Mouse (Mus musculus) left cerebral cortex, postnatal 10 days (tissue): ENCODE data around the gene Spocd1. TPM values are rescaled to one million over a fixed set of nuclear protein-coding genes. Genes with fewer than 3 reads are reported as not detected.
A peak's percentile ranks its signal among the peaks of the same experiment; 100 is the strongest.

Experiments
- DNase-seq, 2 experiments: peaks; one replicate each; pipeline ENCODE4 v3.0.0; 2021 to 2022; ENCODE audit warnings: low spot score in 2 of 2, mixed read lengths in 1 of 2; ENCODE audit errors: extremely low spot score in 1 of 2
- intact Hi-C: fragments of 180-260 bp; cut with DNase I; formaldehyde crosslinking; loops from one replicate; pipeline ENCODE4 v1.15.1; 2025
- total RNA-seq, 2 experiments: library from RNA; stranded (reverse); gene quantifications; 2 replicates each; pipeline ENCODE4 v1.2.3; 2021

Spocd1 gene
- total RNA-seq, 2 experiments from 2014 or later, result 0.24 TPM; not detected in 1

GRCm38 (mm10) chr4:129993944-129994695, 65.1 kb downstream of the Spocd1 start:
- peak in 1 of 2 experiments; percentile 79 for DNase-seq
- intact Hi-C loops, result no loop called here

GRCm38 (mm10) chr4:129994728-129995127, 65.7 kb downstream of the Spocd1 start:
- DNase-seq, result no peak
- intact Hi-C loops, result no loop called here

GRCm38 (mm10) chr4:129995255-129995654, 66.2 kb downstream of the Spocd1 start:
- DNase-seq, result no peak
- intact Hi-C loops, result no loop called here

GRCm38 (mm10) chr4:129996015-129996414, 67.0 kb downstream of the Spocd1 start:
- intact Hi-C loops, result no loop called here
- no peak for DNase-seq

- intact Hi-C loops, result no loop called here
Measured at GRCm38 (mm10) chr4:129998124-129998523, 69.1 kb downstream of the Spocd1 start.

GRCm38 (mm10) chr4:130001710-130002109, 72.7 kb downstream of the Spocd1 start:
- intact Hi-C loops, result no loop called here

More at GRCm38 (mm10) chr4:129998124-129998523, 69.1 kb downstream of the Spocd1 start:
- DNase-seq, result peak in 1 of 2 experiments; percentile 52

GRCm38 (mm10) chr4:130002157-130002556, 73.1 kb downstream of the Spocd1 start:
- peak in 1 of 2 experiments; percentile 78 for DNase-seq
- intact Hi-C loops, result no loop called here

More at GRCm38 (mm10) chr4:130001710-130002109, 72.7 kb downstream of the Spocd1 start:
- DNase-seq, result peak in 1 of 2 experiments; percentile 27

- intact Hi-C loops, result no loop called here
- DNase-seq, result peak in 1 of 2 experiments; percentile 71
Measured at GRCm38 (mm10) chr4:130005593-130005992, 76.5 kb downstream of the Spocd1 start.

- intact Hi-C loops, result no loop called here
- no peak for DNase-seq
Measured at GRCm38 (mm10) chr4:130006533-130006932, 77.5 kb downstream of the Spocd1 start.

Other genes starting within 250 kb of the Spocd1 start
- gene Tmem39b, start 232.4 kb upstream of the Spocd1 start, total RNA-seq, result 10 to 100 TPM; 13.3 to 16.3 TPM
- 100 to 1,000 TPM; 105 to 108 TPM for gene Khdrbs1, start 186.9 kb upstream of the Spocd1 start, total RNA-seq
- 100 to 1,000 TPM; 123 to 131 TPM for gene Ptp4a2, start 118.0 kb upstream of the Spocd1 start, total RNA-seq
- 100 to 1,000 TPM; 295 to 296 TPM for gene Adgrb2, start 55.6 kb downstream of the Spocd1 start, total RNA-seq
- gene Col16a1, start 118.6 kb downstream of the Spocd1 start, total RNA-seq, result 10 to 100 TPM; 17.1 to 19.8 TPM
- 10 to 100 TPM; 42.6 to 42.8 TPM for gene Pef1, start 173.3 kb downstream of the Spocd1 start, total RNA-seq
- gene Hcrtr1, start 210.1 kb downstream of the Spocd1 start, total RNA-seq, result 10 to 100 TPM; 11.2 TPM
- 1 to 10 TPM; 2.3 to 2.7 TPM for gene Tinagl1, start 245.9 kb downstream of the Spocd1 start, total RNA-seq